Mouse (Mus musculus): ENCODE data around the gene H2afx.

H2afx gene

DNA sequence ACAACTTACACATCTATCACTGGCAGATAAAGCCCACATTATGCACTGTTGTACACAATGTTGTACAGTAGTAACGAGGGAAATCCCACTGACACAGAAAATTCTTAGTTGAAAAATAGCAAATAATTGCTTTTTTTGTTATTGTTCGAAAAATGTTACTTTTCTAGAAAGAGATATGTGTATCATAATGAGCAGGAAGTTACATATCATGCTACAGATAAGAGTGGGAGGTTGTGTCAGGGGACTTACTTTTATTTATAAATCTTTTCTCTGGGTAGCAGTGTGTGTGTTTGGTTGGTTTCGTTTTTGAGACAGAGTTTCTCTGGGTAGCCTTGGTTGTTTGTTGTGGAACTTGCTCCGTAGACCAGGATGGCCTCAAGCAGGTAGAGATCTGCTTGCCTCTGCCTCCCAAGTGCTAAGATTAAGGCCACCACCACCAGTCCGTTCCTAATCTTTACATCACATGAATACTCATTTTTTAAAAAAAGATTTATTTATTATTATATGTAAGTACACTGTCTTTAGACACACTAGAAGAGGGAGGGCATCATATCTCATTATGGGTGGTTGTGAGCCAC lies 43.7 kb downstream of the H2afx start:
- DNase-seq (ENCODE audit: extremely low spot score, low read depth, low spot score) = no peak

GRCm38 (mm10) chr9:44379054-44379834 lies 44.8 kb downstream of the H2afx start, which contains the start of gene Hyou1:
Hyou1 (plus strand) TSS chr9:44379490.
- peak; percentile 86 for DNase-seq (ENCODE audit: extremely low spot score, low read depth, low spot score)

- DNase-seq (ENCODE audit: extremely low spot score, low read depth, low spot score) = no peak
These were observed 45.4 kb downstream of the H2afx start for GRCm38 (mm10) chr9:44379862-44380261.

DNA sequence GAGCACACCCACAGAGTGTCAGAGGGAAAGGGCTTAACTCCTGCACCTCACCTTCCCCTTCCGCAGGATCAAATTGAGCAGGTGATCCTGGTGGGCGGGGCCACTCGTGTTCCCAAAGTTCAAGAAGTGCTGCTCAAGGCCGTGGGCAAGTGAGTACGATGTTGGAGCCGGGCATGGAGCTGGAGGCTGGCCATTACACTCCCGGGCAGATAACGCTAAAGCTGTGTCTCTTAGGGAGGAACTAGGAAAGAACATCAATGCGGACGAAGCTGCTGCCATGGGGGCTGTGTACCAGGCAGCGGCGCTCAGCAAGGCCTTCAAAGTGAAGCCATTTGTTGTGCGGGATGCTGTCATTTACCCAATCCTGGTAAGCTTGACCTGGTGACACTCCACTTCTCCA lies 50.1 kb downstream of the H2afx start:
- DNase-seq (ENCODE audit: extremely low spot score, low read depth, low spot score) = no peak

Data from hindlimb bud, embryonic 11.5 days (tissue).